ENCODE assay signal across 28 mouse cellular contexts in genomic region chr6:136943392-136943791, GRCm38 (mm10). TPM values are rescaled to one million over a fixed set of nuclear protein-coding genes. Genes with fewer than 3 reads are reported as not detected.
DNase-seq lines count a peak whose midpoint lies in the region; ATAC-seq and TF ChIP-seq lines count a peak whose summit lies in the region.
"Had no signal": no experiment of that assay in that cellular context is flagged by ENCODE, and none has a peak within 500 bp of the region (broad histone marks: within the 10 kb centered on the region; RNA-seq: fewer than 3 reads in every experiment).

No protein-coding gene starts in this region.

- H3K27ac ChIP-seq in midbrain, embryonic 11.5 days (ENCODE audit: low read depth, low read length): no peak overlapping the region
- no peak overlapping the region for H3K27ac ChIP-seq in midbrain, embryonic 13.5 days
- peak overlapping the region; percentile 5; the same call in 1 of the 2 replicates for H3K27ac ChIP-seq in bone marrow, adult 2 months (ENCODE audit: control insufficient read depth, insufficient read depth, low read depth, low read length, poor library complexity)
- H3K27ac ChIP-seq in liver, postnatal 0 days (ENCODE audit: low read depth): 0 out of 2 replicates have a peak overlapping the region, but pooled peaks have one; percentile 37
- H3K27ac ChIP-seq in cerebellum, adult 2 months (ENCODE audit: insufficient read depth, low read length): no peak overlapping the region
- H3K27ac ChIP-seq: forebrain, embryonic 13.5 days; gastrocnemius, adult 2 months; heart, embryonic 10.5 days; limb, embryonic 15.5 days; lung, embryonic 15.5 days; midbrain, embryonic 10.5 days had no signal

- no peaks in the 10 kb centered on the region for H3K36me3 ChIP-seq in midbrain, embryonic 11.5 days (ENCODE audit: control insufficient read depth, insufficient read depth, low read length)
- H3K36me3 ChIP-seq in midbrain, embryonic 13.5 days: no peaks in the 10 kb centered on the region
- no peaks in the 10 kb centered on the region for H3K36me3 ChIP-seq in liver, postnatal 0 days (replicated peaks; ENCODE audit: insufficient read depth, low read length)
- H3K36me3 ChIP-seq: heart, embryonic 10.5 days; limb, embryonic 15.5 days; lung, embryonic 15.5 days; midbrain, embryonic 10.5 days had no signal

- H3K27me3 ChIP-seq in midbrain, embryonic 11.5 days (ENCODE audit: control insufficient read depth, insufficient read depth, low read length): no peaks in the 10 kb centered on the region
- no peaks in the 10 kb centered on the region for H3K27me3 ChIP-seq in midbrain, embryonic 13.5 days
- H3K27me3 ChIP-seq in liver, postnatal 0 days (ENCODE audit: insufficient read depth, low read length): no peaks in the 10 kb centered on the region
- no peaks in the 10 kb centered on the region for H3K27me3 ChIP-seq in cerebellum, adult 2 months (ENCODE audit: control insufficient read depth, insufficient read depth, low read length)
- H3K27me3 ChIP-seq: forebrain, embryonic 13.5 days; limb, embryonic 15.5 days; lung, embryonic 15.5 days had no signal

- H3K9me3 ChIP-seq in midbrain, embryonic 11.5 days (ENCODE audit: control insufficient read depth, low read length): no peaks in the 10 kb centered on the region
- no peaks in the 10 kb centered on the region for H3K9me3 ChIP-seq in midbrain, embryonic 13.5 days
- H3K9me3 ChIP-seq in liver, postnatal 0 days (ENCODE audit: low read length): no peaks in the 10 kb centered on the region
- H3K9me3 ChIP-seq: forebrain, embryonic 13.5 days; heart, embryonic 10.5 days; limb, embryonic 15.5 days; lung, embryonic 15.5 days; midbrain, embryonic 10.5 days had no signal

- no peak for ATAC-seq in midbrain, embryonic 11.5 days (ENCODE audit: low FRiP score)
- no peak for ATAC-seq in midbrain, embryonic 13.5 days
- no peak for ATAC-seq in liver, postnatal 0 days
- ATAC-seq: forebrain, embryonic 13.5 days; hindbrain, embryonic 16.5 days; intestine, embryonic 16.5 days had no signal

- TF ChIP-seq EP300 in liver, postnatal 0 days (IDR thresholded peaks at IDR 0.05; ENCODE audit: low read depth): no peak

- no peak overlapping the region for H3K4me3 ChIP-seq in midbrain, embryonic 11.5 days (ENCODE audit: low read depth, low read length)
- H3K4me3 ChIP-seq in midbrain, embryonic 13.5 days (replicated peaks): no peak overlapping the region
- no peak overlapping the region for H3K4me3 ChIP-seq in bone marrow, adult 2 months (replicated peaks; ENCODE audit: control insufficient read depth, low read depth, low read length)
- H3K4me3 ChIP-seq in liver, postnatal 0 days (ENCODE audit: low read depth, low read length): no peak overlapping the region
- no peak overlapping the region for H3K4me3 ChIP-seq in cerebellum, adult 2 months (replicated peaks; ENCODE audit: insufficient read depth, low read depth, low read length)
- H3K4me3 ChIP-seq: forebrain, embryonic 13.5 days; gastrocnemius, adult 2 months; heart, embryonic 10.5 days; limb, embryonic 15.5 days; lung, embryonic 15.5 days; midbrain, embryonic 10.5 days had no signal

- no peaks in the 10 kb centered on the region for H3K4me1 ChIP-seq in midbrain, embryonic 11.5 days (ENCODE audit: control insufficient read depth, insufficient read depth, low read length)
- peaks cover 6% of the 10 kb centered on the region; the same call in 1 of the 2 replicates for H3K4me1 ChIP-seq in midbrain, embryonic 13.5 days (replicated peaks)
- H3K4me1 ChIP-seq in bone marrow, adult 2 months (ENCODE audit: control insufficient read depth, insufficient read depth, low read length): peaks cover 4% of the 10 kb centered on the region
- peaks cover 18% of the 10 kb centered on the region for H3K4me1 ChIP-seq in liver, postnatal 0 days (ENCODE audit: insufficient read depth)
- no peaks in the 10 kb centered on the region for H3K4me1 ChIP-seq in cerebellum, adult 2 months (ENCODE audit: control insufficient read depth, insufficient read depth, low read length)

- H3K4me2 ChIP-seq in midbrain, embryonic 11.5 days: no peak overlapping the region
- no peak overlapping the region for H3K4me2 ChIP-seq in midbrain, embryonic 13.5 days (replicated peaks)
- no peak overlapping the region for H3K4me2 ChIP-seq in liver, postnatal 0 days (ENCODE audit: low read depth, low read length)
- H3K4me2 ChIP-seq: forebrain, embryonic 13.5 days; limb, embryonic 15.5 days; lung, embryonic 15.5 days had no signal

- no peak overlapping the region for H3K9ac ChIP-seq in midbrain, embryonic 11.5 days (ENCODE audit: low read length)
- no peak overlapping the region for H3K9ac ChIP-seq in midbrain, embryonic 13.5 days (replicated peaks)
- no peak overlapping the region for H3K9ac ChIP-seq in liver, postnatal 0 days (replicated peaks)
- H3K9ac ChIP-seq: forebrain, embryonic 13.5 days; limb, embryonic 15.5 days; lung, embryonic 15.5 days had no signal

- TF ChIP-seq POLR2A in bone marrow, adult 2 months (IDR thresholded peaks at IDR 0.05; ENCODE audit: borderline replicate concordance, control insufficient read depth, low read depth, low read length): no peak
- no peak for TF ChIP-seq POLR2A in cerebellum, adult 2 months (IDR thresholded peaks at IDR 0.05; ENCODE audit: borderline replicate concordance, insufficient read depth, low read length)

- peak; percentile 12 for DNase-seq in midbrain, embryonic 11.5 days (ENCODE audit: low spot score, missing footprints)
- DNase-seq in B cell, adult 2 months: peak; percentile 35 to 36
- DNase-seq in liver, postnatal 0 days: no peak
- DNase-seq in right cerebral cortex, postnatal 14 days: no peak
- DNase-seq in cerebellum, adult 2 months: no peak
- DNase-seq in adrenal gland, adult 2 months: no peak
- DNase-seq: adrenal gland, postnatal 10 days; cerebellum, adult 9-10 months; gastrocnemius, adult 2 months; kidney, adult 9 months; kidney, postnatal 14 days; left cerebral cortex, postnatal 4 days; lung, postnatal 4 days; right cerebral cortex, postnatal 25 days; thymus, postnatal 36 days had no signal

- TF ChIP-seq CTCF in bone marrow, adult 2 months (IDR thresholded peaks at IDR 0.05; ENCODE audit: control insufficient read depth, insufficient read depth, low read length): no peak
- TF ChIP-seq CTCF in liver, postnatal 0 days (IDR thresholded peaks at IDR 0.05; ENCODE audit: low read depth): no peak
- TF ChIP-seq CTCF in cerebellum, adult 2 months (IDR thresholded peaks at IDR 0.05; ENCODE audit: borderline replicate concordance, insufficient read depth, low read depth, low read length): no peak

RNA-seq across cellular contexts. Expression of gene Arhgdib, which starts 1.7 kb away (rescaled TPM):
- polyA plus RNA-seq in midbrain, embryonic 11.5 days (2014; fragmentation: Nextera tagmentation; extraction: Ambion mirVana): 26.3 and 26.4 TPM in 2 replicates
- 12.0 and 13.0 TPM in 2 replicates for polyA plus RNA-seq in midbrain, embryonic 13.5 days (2015; fragmentation: Nextera tagmentation; extraction: Ambion mirVana)
- polyA plus RNA-seq in bone marrow, adult 2 months (2011; ENCODE audit: insufficient read depth, insufficient read length, low replicate concordance, missing spikeins): 251 and 531 TPM in 2 replicates
- 190 and 192 TPM in 2 replicates for polyA plus RNA-seq in liver, postnatal 0 days (2015; fragmentation: Nextera tagmentation; extraction: Ambion mirVana)
- 10.1 and 10.5 TPM in 2 replicates for polyA plus RNA-seq in cerebellum, adult 2 months (2012; rRNA removed)
- 10 to 100 TPM; 24.7 to 32.7 TPM for total RNA-seq in adrenal gland, adult 2 months (2021)
- 10.5 and 12.1 TPM in 2 replicates for polyA plus RNA-seq in adrenal gland, adult 2 months (2012; rRNA removed)

RNA-seq across cellular contexts. Expression of gene Pde6h, which starts 19.8 kb away (rescaled TPM):
- polyA plus RNA-seq in midbrain, embryonic 11.5 days (2014; fragmentation: Nextera tagmentation; extraction: Ambion mirVana): not detected in 2 replicates
- polyA plus RNA-seq in midbrain, embryonic 13.5 days (2015; fragmentation: Nextera tagmentation; extraction: Ambion mirVana): not detected in 2 replicates
- polyA plus RNA-seq in bone marrow, adult 2 months (2011; ENCODE audit: insufficient read depth, insufficient read length, low replicate concordance, missing spikeins): 0.27 and 0.42 TPM in 2 replicates
- 0.34 and 0.77 TPM in 2 replicates for polyA plus RNA-seq in liver, postnatal 0 days (2015; fragmentation: Nextera tagmentation; extraction: Ambion mirVana)
- polyA plus RNA-seq in cerebellum, adult 2 months (2012; rRNA removed): 0.11 and 0.38 TPM in 2 replicates
- 1 to 10 TPM in 1 of 2 experiments, not detected in 1; 1.7 TPM for total RNA-seq in adrenal gland, adult 2 months (2021)
- polyA plus RNA-seq in adrenal gland, adult 2 months (2012; rRNA removed): not detected in 2 replicates
- total RNA-seq: gastrocnemius, adult 2 months; hematopoietic stem cell, adult 5-6 weeks had no signal
- polyA plus RNA-seq: embryonic facial prominence, embryonic 14.5 days; forebrain, embryonic 13.5 days; heart, embryonic 10.5 days; midbrain, embryonic 10.5 days; neural tube, embryonic 11.5 days had no signal

RNA-seq across cellular contexts. Expression of gene Erp27, which starts 21.4 kb away (rescaled TPM):
- not detected in 2 replicates for polyA plus RNA-seq in midbrain, embryonic 11.5 days (2014; fragmentation: Nextera tagmentation; extraction: Ambion mirVana)
- polyA plus RNA-seq in midbrain, embryonic 13.5 days (2015; fragmentation: Nextera tagmentation; extraction: Ambion mirVana): not detected in 2 replicates
- polyA plus RNA-seq in bone marrow, adult 2 months (2011; ENCODE audit: insufficient read depth, insufficient read length, low replicate concordance, missing spikeins): 4.8 and 11.3 TPM in 2 replicates
- 0.40 and 0.42 TPM in 2 replicates for polyA plus RNA-seq in liver, postnatal 0 days (2015; fragmentation: Nextera tagmentation; extraction: Ambion mirVana)
- polyA plus RNA-seq in cerebellum, adult 2 months (2012; rRNA removed): 0.22 and 0.31 TPM in 2 replicates
- total RNA-seq in adrenal gland, adult 2 months (2021): not detected
- polyA plus RNA-seq in adrenal gland, adult 2 months (2012; rRNA removed): not detected in 2 replicates
- total RNA-seq: hematopoietic stem cell, adult 5-6 weeks; left cerebral cortex, adult 8-10 months had no signal
- polyA plus RNA-seq: midbrain, embryonic 10.5 days had no signal

Comparison
In these comparisons a context has a peak if more than half of its experiments do, and no peak if none do; other contexts are left out.
1. DNase-seq: peak in midbrain, embryonic 11.5 days (single experiment) and B cell, adult 2 months (2 of 2); none in liver, postnatal 0 days (single experiment), right cerebral cortex, postnatal 14 days (single experiment), cerebellum, adult 2 months (0 of 2) and adrenal gland, adult 2 months (single experiment).
2. H3K27ac ChIP-seq: peak in bone marrow, adult 2 months (single experiment) and liver, postnatal 0 days (single experiment); none in midbrain, embryonic 11.5 days (single experiment), midbrain, embryonic 13.5 days (single experiment) and cerebellum, adult 2 months (single experiment).